Mouse (Mus musculus): ENCODE measurements around the gene Slc7a8. TPM values are rescaled to one million over a fixed set of nuclear protein-coding genes. Genes with fewer than 3 reads are reported as not detected.

Slc7a8 gene
- total RNA-seq (2021) = 10 to 100 TPM; 21.4 to 23.6 TPM
- long read RNA-seq, experiment 1, full-length matches to known transcripts = 14 of 20 reads
- long read RNA-seq, experiment 1, partial matches to known transcripts = 2 of 20 reads
- long read RNA-seq, experiment 1, other reads (novel, unspliced or antisense) = 4 of 20 reads
- long read RNA-seq, experiment 2, full-length matches to known transcripts = 9 of 13 reads
- long read RNA-seq, experiment 2, partial matches to known transcripts = 1 of 13 reads
- long read RNA-seq, experiment 2, other reads (novel, unspliced or antisense) = 3 of 13 reads

DNA sequence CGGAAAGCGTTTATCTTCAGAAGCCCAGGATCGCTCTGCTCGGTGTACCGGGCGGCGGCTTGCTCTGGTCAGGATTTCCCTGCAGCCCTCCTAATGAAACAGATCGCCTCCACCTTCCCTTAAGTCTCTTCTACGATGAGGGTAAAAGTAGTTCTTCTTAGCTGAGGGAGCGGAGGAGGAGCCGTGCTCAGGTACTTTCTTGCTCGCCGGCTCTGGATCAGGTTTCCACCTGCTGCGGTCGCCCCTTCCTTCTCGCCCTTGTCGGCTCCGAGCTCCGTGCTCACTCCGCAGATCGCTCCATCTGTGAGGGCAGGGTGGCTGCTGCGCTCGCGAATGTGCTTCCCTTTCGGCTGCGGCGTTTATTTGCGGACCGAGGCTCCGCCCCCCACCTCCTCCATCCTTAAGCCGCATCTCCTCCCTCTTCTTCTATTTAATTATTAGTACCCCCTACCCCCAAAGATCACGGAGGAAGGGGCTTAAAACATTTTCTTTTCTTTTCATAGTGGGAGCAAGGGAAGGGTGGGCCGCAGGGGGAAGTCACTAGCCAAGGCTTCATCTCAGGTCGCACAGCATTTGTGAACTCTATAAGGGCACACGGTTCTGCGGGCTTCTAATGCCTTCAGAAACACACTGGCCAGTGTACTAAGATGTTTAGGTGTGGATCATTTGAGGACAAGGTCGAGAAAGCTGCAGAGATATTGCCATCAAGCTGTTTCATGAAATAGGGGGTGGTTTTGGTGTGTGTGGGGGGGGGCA lies at the start of gene Slc7a8:
Gene Slc7a8 (minus strand): TSS at position 337 of the 756 bp plus-strand sequence.
- peak within 1 kb of the TSS; percentile 73 for H3K4me3 ChIP-seq
- H3K27ac ChIP-seq = peak within 1 kb of the TSS; percentile 87

DNA sequence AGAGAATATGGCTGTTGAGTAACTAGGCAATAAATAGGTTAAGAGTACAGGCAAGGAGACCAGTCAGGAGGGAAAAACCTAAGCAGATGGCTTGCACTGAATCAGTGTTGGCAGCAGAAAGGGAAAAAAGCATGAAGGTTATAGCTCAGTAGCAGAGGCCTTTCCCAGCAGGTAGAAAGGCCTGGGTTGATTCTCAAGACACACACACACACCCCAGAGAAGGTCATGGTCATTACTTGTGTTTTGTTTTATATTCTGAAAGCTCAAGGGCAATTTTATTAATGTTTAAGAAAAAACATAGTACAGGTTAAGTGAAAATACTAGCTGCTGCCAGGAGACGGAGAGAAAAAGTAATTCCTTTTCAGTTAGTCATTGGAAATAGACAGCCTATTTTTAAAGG lies 42.0 kb upstream of the Slc7a8 start:
- Histone ChIP-seq H3K27ac (no peak overlapping the region), H3K4me3 (no peak overlapping the region)
- intact Hi-C loops (cut with DNase I) = no loop called here
- no peak for DNase-seq
- TF ChIP-seq CTCF (IDR thresholded peaks at IDR 0.05) = no peak

More for the DNA sequence above, at the start of gene Slc7a8:
- TF ChIP-seq CTCF (IDR thresholded peaks at IDR 0.05) = no peak
- intact Hi-C loops (cut with DNase I) = loop anchor here (1.0 to 2.0 kb wide), 2 partner anchors 33 to 67 kb away; no protein-coding TSS in a partner anchor
- DNase-seq = peak; percentile 87

DNA sequence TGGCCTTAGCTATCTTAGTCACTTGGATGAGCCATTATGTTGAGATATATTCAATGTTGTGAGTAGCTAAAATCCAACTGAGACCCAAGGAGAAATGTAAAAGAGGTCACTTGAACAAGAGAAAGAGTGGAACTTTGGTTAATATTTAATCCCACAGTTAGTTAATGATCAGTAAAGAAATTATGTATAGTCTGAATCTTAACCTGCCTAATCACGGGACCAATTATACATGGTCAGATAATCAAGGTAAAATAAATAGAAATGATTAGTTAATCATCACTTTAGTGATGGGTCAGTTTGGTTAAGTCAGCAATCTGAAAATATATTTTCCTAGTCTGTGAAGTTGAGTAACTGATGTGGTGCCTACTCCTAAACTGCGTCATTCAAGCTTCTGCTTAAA lies 40.6 kb upstream of the Slc7a8 start:
- Histone ChIP-seq H3K4me3 (no peak overlapping the region), H3K27ac (no peak overlapping the region)
- no peak for TF ChIP-seq CTCF (IDR thresholded peaks at IDR 0.05)
- DNase-seq = no peak
- intact Hi-C loops (cut with DNase I) = no loop called here

DNA sequence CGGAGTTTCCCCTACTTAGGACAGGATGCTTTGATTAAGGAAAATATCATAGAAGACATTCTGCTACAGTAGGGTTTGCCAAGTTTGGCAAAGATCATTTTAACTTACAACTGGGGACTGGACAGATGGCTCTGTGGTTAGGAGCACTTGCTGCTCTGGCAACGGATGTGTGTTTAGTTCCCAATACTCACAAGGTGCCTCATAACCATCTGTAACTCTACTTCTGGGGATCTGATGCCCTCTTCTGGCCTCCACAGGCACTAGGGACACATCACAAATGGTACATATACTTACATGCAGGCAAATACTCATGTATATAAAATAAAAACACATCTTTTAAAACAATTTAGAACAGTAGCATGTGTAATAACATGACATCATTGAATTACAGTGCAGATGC lies 36.0 kb upstream of the Slc7a8 start:
- no peak overlapping the region for H3K27ac ChIP-seq
- intact Hi-C loops (cut with DNase I) = loop anchor here (1.0 kb wide), 1 partner anchor 103 kb away; no protein-coding TSS in a partner anchor
- DNase-seq = peak; percentile 31
- TF ChIP-seq CTCF (IDR thresholded peaks at IDR 0.05) = peak; percentile 64
- H3K4me3 ChIP-seq = no peak overlapping the region

DNA sequence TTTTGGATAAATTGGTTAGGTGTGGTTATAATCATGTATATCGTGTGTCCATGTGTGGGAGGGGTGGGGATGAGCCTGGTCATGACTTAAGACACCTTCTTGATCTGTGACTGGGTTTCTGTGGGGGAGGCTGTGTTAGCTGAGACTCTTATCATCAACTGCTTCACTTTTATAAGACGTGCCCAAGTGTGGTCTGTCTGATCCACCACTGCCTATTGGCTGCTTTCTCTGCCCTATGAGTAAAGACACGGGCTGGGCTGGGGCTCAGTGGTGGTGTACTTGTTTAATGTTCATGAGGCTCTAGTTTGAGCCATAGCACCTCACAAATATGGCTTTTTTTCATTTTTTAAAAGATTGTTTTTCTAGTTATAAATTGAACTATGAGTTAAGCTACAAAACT lies 34.0 kb upstream of the Slc7a8 start:
- DNase-seq = no peak
- no peak overlapping the region for H3K4me3 ChIP-seq
- no peak overlapping the region for H3K27ac ChIP-seq
- no peak for TF ChIP-seq CTCF (IDR thresholded peaks at IDR 0.05)
- intact Hi-C loops (cut with DNase I) = no loop called here

DNA sequence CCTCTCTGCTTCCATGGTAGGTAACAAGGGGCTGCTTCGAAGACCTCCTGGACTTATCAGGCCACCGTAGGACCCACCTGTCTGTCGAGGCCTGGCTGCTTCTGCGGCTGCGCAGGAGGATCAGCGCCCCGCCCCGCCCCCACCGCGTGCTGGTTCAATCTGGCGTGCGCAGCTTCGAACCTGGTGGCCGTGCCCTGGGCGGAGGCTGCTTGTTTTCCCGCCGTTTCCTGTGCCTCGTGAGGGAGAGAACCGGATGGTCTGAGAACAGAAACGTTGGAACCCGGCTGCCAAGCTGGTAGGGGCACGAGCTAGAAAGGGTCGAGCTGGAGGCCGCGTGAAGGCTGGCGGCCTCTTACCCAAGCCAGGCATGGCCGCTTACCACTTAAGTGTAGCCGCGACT lies 32.2 kb upstream of the Slc7a8 start, which contains the start of gene Rnf212b:
Gene Rnf212b (plus strand): TSS at position 151 of the 400 bp plus-strand sequence.
- H3K27ac ChIP-seq = no peak within 1 kb of the TSS
- TF ChIP-seq CTCF (IDR thresholded peaks at IDR 0.05) = no peak

DNA sequence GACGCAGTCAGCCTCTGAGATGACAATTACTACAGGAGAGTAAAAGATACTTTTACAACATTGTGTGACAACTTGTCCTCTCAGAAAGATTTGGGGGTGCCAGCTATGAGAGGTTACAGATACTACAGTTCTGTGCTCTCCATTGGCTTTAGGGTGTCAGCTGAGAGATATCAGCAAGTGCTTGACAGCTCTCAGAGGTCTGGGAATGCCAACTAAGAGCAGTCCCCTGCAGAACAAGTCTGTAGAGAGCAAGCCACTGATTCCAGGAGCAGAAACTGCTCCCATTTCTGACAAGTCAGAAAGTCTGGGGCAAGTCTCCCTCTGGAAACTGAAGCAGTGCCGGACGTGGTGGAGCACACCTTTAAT lies 27.9 kb upstream of the Slc7a8 start:
- DNase-seq = no peak
- intact Hi-C loops (cut with DNase I) = no loop called here
- Histone ChIP-seq H3K4me3 (no peak overlapping the region), H3K27ac (peak overlapping the region; percentile 68)
- TF ChIP-seq CTCF (IDR thresholded peaks at IDR 0.05) = no peak

More for the DNA sequence above, 32.2 kb upstream of the Slc7a8 start, which contains the start of gene Rnf212b:
- intact Hi-C loops (cut with DNase I) = no loop called here
- no peak for DNase-seq
- no peak within 1 kb of the TSS for H3K4me3 ChIP-seq

DNA sequence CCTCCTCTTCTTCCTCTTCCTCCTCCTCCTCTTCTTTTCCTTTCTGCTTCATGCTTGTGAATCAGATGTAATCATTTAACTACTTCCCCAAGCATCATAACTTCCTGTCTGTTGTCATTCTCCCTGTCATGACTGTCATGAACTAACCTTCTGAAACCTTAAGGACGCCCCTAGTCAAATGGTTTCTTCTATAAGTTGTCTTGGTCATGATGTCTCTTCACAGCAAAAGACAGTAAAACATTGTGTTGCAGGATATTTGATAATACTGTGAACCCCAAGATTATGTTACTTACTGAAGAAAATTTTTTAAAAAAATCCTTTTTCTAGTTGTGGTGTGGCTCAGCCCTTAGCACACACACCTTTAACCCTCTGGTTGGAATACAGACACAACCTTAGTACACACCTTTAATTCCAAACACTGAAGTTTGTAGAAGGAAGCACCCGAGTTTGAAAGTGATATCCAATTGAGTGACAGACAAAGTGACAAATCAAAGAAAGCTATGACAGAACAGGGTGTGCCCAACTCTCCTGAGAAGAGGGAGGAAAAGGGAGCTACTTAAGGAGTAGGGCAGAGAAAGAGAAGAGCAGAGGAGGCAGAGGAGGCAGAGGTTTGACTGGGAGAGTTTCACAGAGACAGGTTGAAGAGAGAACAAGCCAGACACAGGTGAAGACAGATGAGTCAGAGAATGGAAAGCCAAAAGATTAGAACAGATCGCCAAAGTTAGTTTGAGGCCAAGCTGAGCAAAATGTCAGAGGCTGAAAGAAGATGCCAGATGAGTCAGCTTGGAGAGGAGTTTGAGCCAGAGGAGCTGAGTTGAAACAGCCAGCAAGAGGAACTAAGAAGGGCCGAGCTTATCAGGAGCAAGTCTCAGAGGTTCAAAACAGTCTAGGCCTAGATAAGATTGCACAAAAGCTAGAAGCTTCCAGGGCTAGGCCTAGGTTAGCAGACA lies 27.2 kb upstream of the Slc7a8 start:
- Histone ChIP-seq H3K4me3 (no peak overlapping the region), H3K27ac (peak overlapping the region; percentile 68)
- intact Hi-C loops (cut with DNase I) = no loop called here
- DNase-seq = no peak
- no peak for TF ChIP-seq CTCF (IDR thresholded peaks at IDR 0.05)

DNA sequence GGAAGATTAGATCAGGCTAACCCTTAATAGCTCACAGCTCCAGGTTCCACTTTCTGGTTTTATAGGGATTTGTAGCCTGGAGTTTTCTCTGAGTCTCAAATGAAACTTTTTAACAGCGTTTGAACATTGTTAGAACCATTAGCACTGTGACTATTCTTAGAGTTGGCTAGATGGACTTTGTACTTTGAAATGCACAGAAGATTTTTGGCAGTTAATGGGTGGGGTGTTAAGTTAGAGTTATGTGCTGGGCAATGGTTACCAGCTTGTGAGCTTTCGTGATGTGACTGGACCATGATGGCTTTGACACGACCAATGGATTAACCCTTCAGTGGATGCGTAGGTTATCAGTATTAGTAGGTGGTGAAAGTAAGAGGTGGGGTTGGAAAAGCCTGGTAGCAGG lies 24.4 kb upstream of the Slc7a8 start:
- TF ChIP-seq CTCF (IDR thresholded peaks at IDR 0.05) = no peak
- intact Hi-C loops (cut with DNase I) = no loop called here
- H3K4me3 ChIP-seq = no peak overlapping the region
- no peak for DNase-seq
- no peak overlapping the region for H3K27ac ChIP-seq

DNA sequence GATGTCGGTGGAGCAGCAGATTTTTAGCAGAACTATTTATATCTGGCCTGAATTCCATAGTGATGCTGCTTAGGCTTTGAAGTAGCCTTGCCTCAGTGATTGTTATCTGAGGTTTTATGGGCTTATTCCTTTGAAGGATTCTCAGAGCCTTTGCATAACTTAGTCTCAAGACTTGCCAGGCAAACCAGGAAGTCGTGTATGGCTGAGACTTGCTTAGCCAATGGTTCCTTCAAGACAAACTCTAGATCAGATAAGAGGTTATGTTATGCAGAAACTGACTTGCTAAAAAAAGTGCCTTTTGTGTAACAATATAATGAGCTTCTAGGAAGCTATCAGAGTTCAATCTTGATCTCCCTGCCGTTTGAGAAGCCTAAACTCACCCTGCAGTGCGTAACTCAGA lies 20.7 kb upstream of the Slc7a8 start:
- DNase-seq = no peak
- no peak for TF ChIP-seq CTCF (IDR thresholded peaks at IDR 0.05)
- no peak overlapping the region for H3K4me3 ChIP-seq
- no peak overlapping the region for H3K27ac ChIP-seq
- intact Hi-C loops (cut with DNase I) = no loop called here

DNA sequence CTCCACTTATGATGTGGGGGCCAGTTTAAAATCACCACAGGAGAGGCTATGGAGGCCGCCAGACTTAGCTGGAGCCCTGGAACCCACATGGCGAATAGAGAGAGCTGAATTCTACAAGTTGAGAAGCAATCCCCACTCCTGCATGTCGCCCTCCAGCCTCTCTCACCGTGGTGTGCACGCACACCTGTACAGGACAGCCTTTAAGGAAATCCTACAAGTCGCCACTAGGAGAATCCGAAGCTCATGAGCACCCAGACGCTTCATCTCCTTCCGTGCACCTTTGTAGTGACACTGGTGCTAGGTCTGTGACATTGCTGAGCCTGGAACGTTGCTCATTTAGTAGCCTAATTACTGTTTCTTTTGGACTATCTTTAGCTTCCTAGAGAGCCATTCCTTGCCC lies 17.9 kb upstream of the Slc7a8 start:
- no peak for TF ChIP-seq CTCF (IDR thresholded peaks at IDR 0.05)
- no peak overlapping the region for H3K4me3 ChIP-seq
- no peak overlapping the region for H3K27ac ChIP-seq
- no peak for DNase-seq
- intact Hi-C loops (cut with DNase I) = no loop called here

DNA sequence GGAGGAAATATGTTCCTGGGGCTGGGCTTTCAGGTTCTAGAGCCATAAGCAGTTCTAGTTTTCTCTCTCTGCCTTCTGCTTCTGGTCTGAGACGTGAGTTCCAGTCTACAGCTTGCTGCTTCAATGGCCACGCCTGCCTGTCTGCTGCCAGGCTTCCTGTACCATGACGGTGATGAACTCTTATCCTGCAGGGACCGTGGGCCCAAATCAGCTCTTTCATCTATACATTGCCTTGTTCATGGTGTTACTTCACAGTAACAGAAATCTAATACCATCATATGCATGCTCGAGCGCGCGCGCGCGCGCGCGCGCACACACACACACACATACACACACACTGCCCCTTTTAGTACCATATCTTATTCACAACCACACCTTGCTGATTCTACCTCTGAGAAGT lies 15.0 kb upstream of the Slc7a8 start:
- intact Hi-C loops (cut with DNase I) = no loop called here
- no peak for TF ChIP-seq CTCF (IDR thresholded peaks at IDR 0.05)
- no peak overlapping the region for H3K4me3 ChIP-seq
- no peak for DNase-seq
- H3K27ac ChIP-seq = no peak overlapping the region

All from gastrocnemius, adult 2 months (tissue).